Mouse (Mus musculus) v-Abl transformed pro-B cells (cell line): Measurements from ENCODE around the gene Pkmyt1.

ENCODE experiments used
- in situ Hi-C, 2 experiments: fragments of 400-800 bp; cut with MboI; formaldehyde crosslinking; loops; one replicate each; pipeline ENCODE4 v1.15.1; 2025; ENCODE audit not compliant: unreplicated experiment in 2 of 2

Pkmyt1 gene

DNA sequence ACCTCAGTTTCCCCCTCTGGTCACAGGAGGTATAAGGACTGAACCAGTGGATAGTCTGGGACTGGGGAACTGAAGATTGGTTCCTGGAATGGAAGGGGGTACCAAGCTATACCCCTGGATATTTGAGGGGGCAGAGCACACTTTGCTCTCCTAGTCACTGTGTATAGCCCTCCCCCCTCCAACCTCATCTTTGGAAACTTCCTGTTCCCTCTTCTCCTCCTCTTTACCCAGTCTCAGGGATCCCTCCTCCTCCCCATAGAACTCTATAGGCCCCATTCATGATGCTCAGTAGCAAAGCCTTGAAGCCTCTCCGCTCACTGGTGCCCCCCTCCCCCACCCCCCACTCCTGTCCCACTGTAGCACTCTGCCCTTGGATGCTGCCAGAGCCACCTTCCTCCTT lies 6.7 kb upstream of the Pkmyt1 start:
- in situ Hi-C loops: no loop called here

DNA sequence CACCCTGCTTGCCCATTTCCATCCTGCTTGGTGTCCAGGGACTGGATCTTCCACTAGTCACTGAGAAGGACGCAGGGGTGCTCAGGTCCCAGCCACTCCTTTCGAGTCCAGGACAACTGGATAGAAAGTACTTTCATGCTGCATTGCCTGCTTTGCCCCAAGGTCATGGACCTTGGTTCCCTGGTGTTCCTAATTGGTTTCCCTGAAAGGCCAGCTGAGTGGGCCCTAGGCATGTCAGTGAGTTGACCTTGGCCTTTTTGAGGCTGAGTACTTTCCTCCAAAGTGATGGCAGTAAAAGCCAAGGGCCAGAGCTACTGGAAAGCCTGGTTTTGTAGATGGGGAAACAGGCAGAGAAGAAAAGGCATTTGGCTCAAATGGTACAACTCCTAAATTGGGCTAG lies 4.2 kb upstream of the Pkmyt1 start:
- in situ Hi-C loops: no loop called here

DNA sequence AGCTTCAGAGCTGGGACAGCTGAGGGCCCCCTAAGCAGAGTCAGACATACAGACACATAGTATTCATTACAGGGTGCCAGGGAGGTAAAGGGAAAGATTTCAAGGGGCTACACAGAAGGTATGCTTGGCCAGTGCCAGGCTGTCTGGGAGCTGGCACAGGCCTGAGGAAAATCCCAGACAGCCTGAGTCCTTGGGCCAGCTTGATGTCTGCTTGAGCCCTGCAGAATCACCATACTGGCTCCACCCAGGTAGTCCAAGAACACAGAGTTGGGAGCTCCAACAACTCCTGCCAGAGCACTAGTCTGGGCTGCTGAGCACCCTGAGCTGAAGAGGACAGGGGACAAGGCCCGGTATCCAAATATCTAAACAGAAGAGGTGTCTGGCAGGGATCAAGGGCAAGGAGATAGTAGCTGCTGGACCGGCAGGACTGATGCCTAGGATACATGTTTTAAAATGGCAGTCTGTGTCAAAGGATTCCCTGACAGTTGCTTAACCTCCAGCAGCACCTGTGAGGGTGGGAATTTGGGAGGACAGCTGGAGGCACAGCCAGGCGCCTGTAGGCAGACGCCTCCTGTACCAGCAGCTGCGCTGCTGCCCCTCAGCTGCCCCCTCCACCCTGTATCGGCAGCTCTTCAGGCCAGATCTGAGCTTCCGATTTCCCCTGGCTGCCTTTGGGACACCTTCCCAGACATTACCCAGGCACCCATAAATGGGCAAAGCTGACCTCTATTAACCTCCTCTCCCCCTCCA lies 3.6 kb upstream of the Pkmyt1 start, which contains the start of gene 1520401A03Rik:
TSS of gene 1520401A03Rik (minus strand) at position 408 of the 750 bp plus-strand sequence.
- in situ Hi-C loops: no loop called here

DNA sequence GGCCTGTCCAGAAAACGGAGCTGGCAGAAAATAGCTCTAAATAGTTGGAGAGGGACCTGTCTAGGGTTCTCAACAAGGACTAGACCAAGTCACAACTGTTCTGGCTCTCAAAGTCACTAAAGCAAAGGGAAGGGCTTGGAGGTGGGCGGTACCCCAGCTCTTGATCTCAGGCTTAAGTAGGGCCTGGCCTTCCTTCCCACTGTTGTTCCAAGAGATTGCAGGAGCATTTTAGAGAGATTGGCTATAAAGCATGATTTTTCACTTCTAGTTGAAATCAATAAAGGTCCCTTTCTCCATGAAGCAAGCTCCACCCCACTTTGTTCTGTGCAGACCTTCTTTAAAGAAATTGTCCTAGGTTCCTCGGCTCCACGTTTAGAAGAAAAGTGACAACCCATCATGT lies 659 bp upstream of the Pkmyt1 start:
- in situ Hi-C loops: no loop called here

DNA sequence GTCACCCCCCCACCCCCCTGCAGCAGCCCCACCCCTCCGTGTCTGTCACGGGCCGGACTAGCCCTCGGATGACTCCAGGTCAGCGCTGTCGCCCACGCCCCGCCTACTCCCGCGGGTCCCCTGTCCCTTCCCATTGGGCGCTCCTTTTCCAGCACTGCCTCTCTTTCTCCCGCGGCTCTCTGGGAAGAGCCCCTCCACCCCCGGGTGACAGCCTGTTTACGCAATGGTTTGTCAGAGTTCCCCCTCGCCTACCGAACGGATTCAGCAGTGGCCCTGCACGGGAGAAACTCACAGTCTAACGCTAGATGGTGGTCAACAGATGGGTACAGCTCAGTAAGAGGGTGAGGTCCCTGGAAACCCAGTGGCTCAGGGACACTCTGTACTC lies 614 bp downstream of the Pkmyt1 start:
- in situ Hi-C loops: no loop called here

DNA sequence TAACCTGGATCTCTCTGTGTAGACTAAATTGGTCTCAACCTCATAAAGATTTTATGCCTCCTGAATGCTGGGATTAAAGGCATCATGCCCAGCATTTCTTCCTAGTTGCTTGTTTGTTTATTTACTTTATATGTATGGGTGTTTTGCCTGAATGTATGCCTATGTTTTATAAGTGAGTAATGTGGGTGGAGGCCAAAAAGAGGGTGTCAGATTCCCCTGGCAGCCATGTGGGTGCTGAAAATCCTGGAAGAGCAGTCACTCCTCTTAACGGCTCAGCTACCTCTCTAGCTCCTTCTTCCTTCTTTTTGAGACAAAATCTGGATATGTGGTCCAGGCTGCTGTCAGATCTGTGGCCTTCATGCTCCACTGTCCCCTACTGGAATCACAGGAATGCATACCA lies 4.3 kb downstream of the Pkmyt1 start:
- in situ Hi-C loops: no loop called here

DNA sequence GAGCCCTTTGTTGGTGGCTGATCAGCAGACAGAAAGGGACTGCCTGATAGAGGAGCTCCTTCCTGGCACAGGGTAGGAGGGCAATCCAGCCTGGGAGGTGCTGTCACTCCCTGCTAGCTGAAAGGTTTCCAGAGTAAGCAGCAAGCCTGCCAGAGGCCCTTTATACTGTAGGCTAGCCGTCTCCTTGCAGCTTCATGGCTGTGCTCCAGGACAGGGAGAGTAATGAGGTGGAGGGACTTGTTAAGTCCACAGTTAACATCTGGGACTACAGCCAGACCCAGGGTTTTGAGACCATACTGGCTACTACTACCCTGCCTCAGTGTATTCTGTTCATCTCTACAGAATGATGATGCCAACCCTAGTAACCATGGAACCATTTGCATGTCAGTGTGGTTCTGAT lies 8.2 kb downstream of the Pkmyt1 start:
- in situ Hi-C loops: no loop called here

DNA sequence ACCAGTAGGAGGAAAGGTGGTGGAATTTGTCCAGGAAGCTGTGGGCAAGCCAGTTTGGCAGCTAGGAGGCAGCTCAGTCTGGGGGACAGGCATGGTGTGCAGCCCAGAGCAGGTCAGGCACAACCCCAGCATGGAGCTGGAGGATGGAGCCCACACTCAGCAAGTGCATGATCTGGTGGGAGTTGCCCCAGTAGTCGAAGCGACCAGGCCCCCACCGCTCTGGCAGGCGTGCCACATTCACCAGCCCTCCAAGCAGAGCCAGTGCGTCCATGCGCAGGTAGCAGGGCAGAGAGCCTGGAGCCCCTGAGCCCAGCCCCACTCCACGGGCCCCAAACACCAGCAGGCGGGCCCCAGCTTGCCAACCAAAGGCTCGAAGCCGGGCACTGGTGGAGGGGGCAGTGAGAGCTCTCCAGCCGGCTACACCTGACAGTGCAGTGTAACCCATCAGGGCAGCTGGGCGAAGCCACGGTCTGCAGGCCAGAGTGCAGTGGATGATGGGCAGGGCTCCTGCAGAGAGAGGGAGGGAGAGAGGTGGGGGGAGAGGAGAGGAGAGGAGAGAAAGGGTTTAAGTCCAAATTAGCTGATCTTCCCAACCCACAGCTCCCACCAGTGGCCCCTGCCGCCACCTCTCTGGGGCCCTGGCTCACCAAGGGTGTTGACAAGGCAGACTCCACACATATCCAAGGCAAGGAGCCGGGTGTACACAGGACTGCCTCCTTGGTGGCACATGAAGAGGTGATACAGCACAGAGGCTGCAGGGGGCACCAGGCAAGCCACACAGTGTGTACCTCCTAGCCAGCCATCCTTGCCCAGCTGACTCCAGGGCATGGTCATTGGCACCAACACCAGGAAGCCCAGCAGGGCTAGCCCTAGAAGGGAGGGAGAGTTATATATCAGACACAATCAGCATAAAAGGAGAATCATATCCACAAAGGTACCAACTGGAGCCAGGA lies 11.6 kb downstream of the Pkmyt1 start:
- in situ Hi-C loops: no loop called here

DNA sequence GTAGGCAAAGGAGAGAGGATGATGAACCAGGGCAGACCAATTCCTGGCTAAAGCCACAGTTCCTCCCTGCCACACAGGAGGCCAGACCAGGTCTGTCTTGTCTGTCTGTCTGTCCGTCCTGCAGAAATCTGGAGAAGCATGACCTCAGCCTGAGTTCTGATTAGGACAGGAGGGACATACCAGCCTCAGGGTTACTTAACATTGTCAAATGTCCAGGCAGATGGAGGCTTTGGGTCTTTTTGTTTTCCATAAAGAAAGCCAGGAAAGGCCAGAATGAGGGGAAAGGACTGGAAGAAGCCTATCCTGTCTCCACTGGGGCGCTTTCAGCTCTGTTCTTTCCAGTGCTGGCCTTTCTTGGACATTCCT lies 12.7 kb downstream of the Pkmyt1 start:
- in situ Hi-C loops: no loop called here

DNA sequence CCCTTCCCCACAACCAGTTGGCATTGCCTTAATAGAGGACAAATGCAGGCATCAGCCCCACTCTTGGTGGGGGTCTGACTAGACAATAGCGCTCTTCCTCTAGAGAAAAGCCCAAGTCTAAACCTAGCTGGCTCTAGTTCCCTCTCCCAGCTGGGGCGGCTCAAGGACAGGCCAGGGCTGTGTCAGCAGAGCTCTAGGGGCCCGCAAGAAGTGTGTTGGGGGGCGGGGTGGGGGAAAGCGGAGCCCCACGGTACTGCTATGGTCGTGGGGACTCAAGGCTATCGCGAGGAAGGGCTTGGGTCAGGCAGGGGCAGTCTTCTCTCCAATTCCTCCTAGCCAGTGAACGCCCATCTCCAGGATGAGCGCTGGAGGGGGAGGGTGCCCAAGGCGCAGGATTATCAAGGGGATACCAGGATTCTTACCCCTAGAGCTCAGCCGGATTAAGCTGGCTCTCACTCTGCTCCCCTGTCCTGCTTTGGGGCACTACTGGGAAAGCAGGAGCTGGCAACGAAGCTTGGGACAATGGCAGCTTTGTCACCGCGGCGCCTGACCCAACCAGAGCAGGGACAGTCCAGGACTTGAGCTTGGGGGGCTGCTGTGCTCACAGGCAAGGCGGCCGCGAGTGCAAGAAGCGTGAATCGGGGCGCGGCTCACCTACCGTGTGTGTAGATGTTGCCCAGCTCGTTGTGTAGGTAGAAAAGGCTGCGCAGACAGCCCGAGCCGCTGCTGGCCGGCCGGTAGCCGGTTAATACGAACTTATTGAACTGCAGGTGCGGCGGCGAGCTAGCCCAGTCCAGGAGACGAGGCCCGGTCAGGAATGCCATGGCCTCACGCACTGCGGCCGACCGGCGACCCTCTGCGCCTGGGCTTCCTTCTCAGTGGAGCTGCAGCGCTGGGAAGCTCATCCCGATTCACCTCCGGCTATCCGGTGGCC lies 13.3 kb downstream of the Pkmyt1 start:
- in situ Hi-C loops: loop anchor here in 1 of 2 experiments (10.0 kb wide), 1 partner anchor 225 kb away; no protein-coding TSS in a partner anchor

DNA sequence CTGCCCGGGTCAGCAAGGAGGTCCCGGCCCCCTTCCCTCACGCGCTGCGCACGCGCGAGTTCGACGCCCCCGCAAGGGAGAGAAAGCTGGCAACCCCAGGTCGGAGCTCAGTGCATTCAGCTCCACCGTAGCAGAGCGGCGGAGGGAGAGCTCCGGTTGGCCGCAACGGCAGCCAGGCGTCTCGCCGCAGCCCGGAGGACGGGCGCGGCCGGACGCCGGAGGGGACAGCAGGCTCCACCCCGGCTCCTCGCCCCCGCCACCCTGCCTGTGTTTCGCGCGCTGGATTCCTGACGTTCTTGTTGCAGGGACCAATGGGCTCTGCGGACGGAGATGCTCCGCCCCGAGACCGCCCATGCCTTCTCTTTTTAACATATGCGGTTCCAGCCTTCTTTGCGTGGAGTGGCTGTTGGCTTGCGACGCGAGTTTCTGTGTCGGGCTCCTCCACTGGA lies 14.0 kb downstream of the Pkmyt1 start:
- in situ Hi-C loops: loop anchor here in 1 of 2 experiments (10.0 kb wide), 1 partner anchor 225 kb away; no protein-coding TSS in a partner anchor

DNA sequence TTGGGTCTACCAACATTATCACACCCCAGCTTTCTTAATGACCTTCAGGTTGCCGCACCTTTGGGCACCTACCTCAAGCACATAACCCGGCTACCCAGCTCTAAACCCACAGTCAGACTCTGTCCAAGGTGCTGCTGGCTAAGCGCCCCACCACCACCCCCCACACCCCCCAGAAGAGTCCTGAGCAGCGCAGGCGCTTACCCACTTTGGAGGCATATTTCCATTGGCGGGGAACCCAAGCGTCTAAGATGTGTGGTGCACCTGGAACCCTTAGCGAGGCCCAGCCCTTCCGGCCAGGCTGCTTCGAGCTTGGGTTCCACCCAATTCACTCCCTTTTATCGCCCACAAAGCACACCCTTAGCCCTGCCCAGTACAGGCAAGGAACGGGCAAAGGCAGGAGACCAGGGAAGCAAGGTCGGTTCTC lies 14.5 kb downstream of the Pkmyt1 start, which contains the start of gene Paqr4:
TSS of gene Paqr4 (minus strand) at position 270 of the 424 bp plus-strand sequence.
- in situ Hi-C loops: loop anchor here in 1 of 2 experiments (10.0 kb wide), 1 partner anchor 224 kb away; no protein-coding TSS in a partner anchor

DNA sequence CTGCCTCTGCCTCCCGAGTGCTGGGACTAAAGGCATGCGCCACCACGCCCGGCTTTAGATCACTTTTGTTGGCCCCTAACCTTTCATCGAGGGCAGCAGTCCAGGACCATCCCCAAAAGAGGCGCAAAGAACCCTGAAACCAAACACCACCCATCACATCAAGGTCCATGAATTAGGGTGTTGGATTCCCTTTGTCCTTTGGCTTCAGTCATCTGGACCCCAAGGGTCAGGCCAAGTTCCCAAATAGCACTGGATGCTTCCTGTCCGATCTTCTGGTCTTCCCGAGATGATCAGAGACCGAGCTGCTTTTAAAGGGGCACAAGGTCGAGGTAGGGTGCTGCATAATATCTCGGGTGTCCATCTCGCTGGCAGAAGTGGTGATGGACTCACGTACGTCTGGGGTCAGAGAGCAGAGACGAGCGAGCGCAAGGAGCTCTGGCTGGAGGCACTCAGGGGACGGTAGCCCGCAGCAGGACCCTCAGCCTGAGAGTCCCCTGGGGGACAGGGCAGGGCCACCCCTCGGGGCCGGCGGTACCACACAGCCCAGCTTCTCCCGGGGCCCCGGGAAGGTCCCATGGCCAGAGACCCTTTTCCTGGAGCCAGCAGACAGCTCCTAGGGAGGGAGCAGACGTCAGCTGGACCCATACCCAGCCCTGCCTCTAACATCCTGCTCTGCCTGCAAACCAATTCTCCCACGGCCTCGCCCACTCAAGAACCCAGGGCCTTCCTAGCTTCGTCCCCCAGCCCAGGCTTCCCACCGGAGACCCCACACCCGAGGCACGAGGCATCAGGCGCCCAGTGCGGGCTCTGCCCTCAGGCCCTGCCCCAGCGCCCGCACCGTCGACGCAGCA lies 15.4 kb downstream of the Pkmyt1 start:
- in situ Hi-C loops: loop anchor here in 1 of 2 experiments (10.0 kb wide), 1 partner anchor 223 kb away; no protein-coding TSS in a partner anchor

DNA sequence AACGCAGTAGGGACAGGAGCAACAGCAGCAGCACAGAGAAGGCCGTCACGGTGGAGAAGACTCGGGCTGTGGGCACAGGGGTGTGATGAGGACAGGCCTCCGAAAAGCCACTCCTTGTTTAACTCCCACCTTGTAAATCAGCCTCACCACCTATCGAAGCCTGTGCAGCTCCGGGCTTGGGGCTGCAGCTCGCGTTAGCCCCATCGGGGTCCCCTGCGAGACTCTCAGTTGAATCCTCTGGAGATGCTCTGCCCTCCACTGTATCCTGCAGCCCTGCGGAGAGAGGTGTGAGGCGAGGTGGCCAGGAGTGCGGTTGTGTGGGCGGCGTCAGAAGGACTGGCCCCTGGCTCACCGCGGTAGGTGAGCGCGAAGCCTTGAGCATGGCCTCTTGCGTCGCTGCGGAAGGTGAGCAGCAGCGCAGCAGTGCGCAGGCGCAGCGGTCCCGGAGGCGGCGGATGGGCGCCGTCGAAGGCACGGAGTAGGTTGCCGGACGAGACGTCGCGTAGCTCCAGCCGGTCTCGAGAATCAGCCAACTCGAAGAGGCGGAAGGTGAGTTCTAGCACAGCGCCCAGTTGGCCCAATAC lies 16.2 kb downstream of the Pkmyt1 start:
- in situ Hi-C loops: loop anchor here in 1 of 2 experiments (10.0 kb wide), 1 partner anchor 222 kb away; no protein-coding TSS in a partner anchor

DNA sequence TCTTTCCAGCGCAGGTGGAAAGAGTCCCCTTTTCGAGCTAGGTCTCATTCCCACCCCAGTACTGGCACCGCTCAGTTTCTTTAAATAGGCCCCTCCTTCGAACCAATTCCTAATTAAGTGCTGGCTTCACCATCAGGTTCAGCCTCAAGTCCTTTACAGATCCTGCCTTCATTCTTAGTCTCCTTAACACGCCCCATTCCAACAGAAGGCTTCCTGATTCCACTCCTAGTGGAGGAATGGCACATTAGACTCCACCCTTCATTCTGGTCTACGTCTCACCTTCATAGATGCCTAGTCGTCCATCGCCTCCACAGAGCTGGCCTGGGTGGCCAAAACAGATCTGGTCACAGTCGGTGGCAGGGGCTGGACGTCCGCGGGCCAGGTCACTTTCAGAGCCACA lies 16.8 kb downstream of the Pkmyt1 start:
- in situ Hi-C loops: loop anchor here in 1 of 2 experiments (10.0 kb wide), 1 partner anchor 222 kb away; no protein-coding TSS in a partner anchor

DNA sequence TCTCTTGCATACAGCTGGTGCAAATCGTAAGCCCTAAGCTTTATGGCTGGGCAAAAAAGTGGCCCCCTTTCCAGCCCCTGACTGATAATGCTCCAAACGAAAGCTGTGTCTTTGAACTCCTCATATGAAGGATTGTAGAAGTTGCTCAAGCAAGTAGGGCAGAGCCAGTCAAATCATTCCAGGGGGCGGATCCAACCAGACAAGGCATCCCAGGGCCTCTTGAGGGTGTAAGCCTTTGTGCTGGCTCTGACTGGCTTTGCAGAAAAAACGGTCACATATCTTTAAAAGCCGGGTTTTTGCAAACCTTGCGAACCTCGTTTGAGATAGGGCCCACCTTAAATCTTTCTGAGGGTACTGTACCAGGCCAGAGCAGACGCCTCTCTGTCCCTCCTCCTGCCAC lies 17.9 kb downstream of the Pkmyt1 start:
- in situ Hi-C loops: loop anchor here in 1 of 2 experiments (10.0 kb wide), 1 partner anchor 221 kb away; no protein-coding TSS in a partner anchor

DNA sequence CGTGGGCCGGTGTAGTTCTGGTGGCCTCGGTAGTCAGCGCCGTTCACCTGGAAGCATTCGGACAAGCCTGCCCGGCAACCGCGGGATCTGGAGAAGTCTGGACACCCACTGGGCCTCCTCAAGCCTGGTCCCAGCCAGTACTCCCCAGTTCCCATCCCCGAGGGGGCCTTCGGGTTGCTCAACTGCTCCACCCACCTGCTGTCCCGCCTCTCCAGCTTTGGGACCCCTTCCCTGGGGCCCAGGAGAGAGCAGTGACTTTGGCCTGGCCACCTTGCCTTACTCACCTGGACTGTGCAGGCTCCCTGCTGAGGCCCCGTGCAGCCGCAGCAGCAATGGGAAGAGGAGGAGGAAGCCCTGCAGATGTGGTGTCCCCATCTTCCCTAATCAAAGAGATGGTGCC lies 18.5 kb downstream of the Pkmyt1 start:
- in situ Hi-C loops: loop anchor here in 1 of 2 experiments (10.0 kb wide), 1 partner anchor 220 kb away; no protein-coding TSS in a partner anchor
